Mouse (Mus musculus) T-cell, adult 2 months (primary cell): ENCODE results near the gene Vmn1r89.

ENCODE experiments used
- DNase-seq: peaks from one replicate; pipeline ENCODE4 v3.0.0; 2022; ENCODE audit warnings: low spot score

Vmn1r89 gene

GRCm38 (mm10) chr7:13212720-13213119 is at the start of gene Vmn1r89:
TSS of gene Vmn1r89 (plus strand) at chr7:13213020.
- DNase-seq: no peak

GRCm38 (mm10) chr7:13260746-13261700 is 48.2 kb downstream of the Vmn1r89 start:
- DNase-seq: no peak

- no peak for DNase-seq
These were observed 51.0 kb downstream of the Vmn1r89 start for GRCm38 (mm10) chr7:13263851-13264250.

- DNase-seq: no peak
These were observed 51.6 kb downstream of the Vmn1r89 start for GRCm38 (mm10) chr7:13264396-13264795.

- DNase-seq: no peak
These were observed 56.0 kb downstream of the Vmn1r89 start for GRCm38 (mm10) chr7:13268749-13269260.

- no peak for DNase-seq
These were observed 56.6 kb downstream of the Vmn1r89 start for GRCm38 (mm10) chr7:13269394-13269793.
